Mouse (Mus musculus): Measurements from ENCODE around the gene Cep57l1.

DNA sequence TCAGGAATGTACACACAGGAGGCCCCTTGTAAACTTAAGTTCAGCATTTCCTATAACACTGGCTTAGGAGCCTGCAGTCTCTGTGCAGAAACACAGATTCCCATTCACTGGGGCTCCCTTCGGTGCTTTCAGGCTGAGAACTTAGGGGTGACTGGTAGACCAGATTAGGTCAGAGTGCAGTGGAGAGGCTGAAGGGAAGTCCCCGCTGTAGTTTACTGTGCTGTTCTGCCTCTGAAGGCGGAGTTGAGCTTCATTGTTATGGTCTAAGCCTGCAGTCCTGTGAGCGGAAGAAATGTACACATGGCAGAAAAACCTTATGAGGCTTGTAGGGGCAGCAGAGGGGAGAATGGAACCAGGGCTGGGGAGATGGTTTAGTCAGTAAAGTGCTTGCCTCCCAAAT, 29.2 kb upstream of the Cep57l1 start:
- TF ChIP-seq CTCF (IDR thresholded peaks at IDR 0.05; ENCODE audit: low read depth), result no peak
- TF ChIP-seq EP300 (optimal IDR thresholded peaks at IDR 0.05), result no peak
